Mouse (Mus musculus): ENCODE results near the gene Dpf3. TPM values are rescaled to one million over a fixed set of nuclear protein-coding genes. Genes with fewer than 3 reads are reported as not detected.

Dpf3 gene
- total RNA-seq, 2 experiments from 2014 or later: 15.9 to 20.0 TPM

GRCm38 (mm10) chr12:83424720-83425444, 62.6 kb downstream of the Dpf3 start:
- intact Hi-C loops (cut with DNase I): no loop called here
- DNase-seq: no peak

- intact Hi-C loops (cut with DNase I): no loop called here
- DNase-seq: no peak
These were observed 63.3 kb downstream of the Dpf3 start for GRCm38 (mm10) chr12:83424086-83424719.

- DNase-seq: no peak
- intact Hi-C loops (cut with DNase I): no loop called here
These were observed 67.2 kb downstream of the Dpf3 start for GRCm38 (mm10) chr12:83420346-83420745.

GRCm38 (mm10) chr12:83415207-83415606, 72.3 kb downstream of the Dpf3 start:
- DNase-seq: no peak
- intact Hi-C loops (cut with DNase I): no loop called here

GRCm38 (mm10) chr12:83413684-83414083, 73.8 kb downstream of the Dpf3 start:
- intact Hi-C loops (cut with DNase I): loop anchor here (2.0 kb wide), 1 partner anchor 73 kb away; the partner anchor contains the start of gene Dpf3
- no peak for DNase-seq

GRCm38 (mm10) chr12:83411721-83412521, 75.6 kb downstream of the Dpf3 start:
- intact Hi-C loops (cut with DNase I): loop anchor here (2.0 kb wide), 1 partner anchor 75 kb away; the partner anchor contains the start of gene Dpf3

GRCm38 (mm10) chr12:83411032-83411431, 76.5 kb downstream of the Dpf3 start:
- intact Hi-C loops (cut with DNase I): no loop called here
- no peak for DNase-seq

More at GRCm38 (mm10) chr12:83411721-83412521, 75.6 kb downstream of the Dpf3 start:
- peak; percentile 34 to 58 for DNase-seq

GRCm38 (mm10) chr12:83405374-83406125, 82.0 kb downstream of the Dpf3 start:
- intact Hi-C loops (cut with DNase I): no loop called here
- DNase-seq: no peak

GRCm38 (mm10) chr12:83402270-83402669, 85.2 kb downstream of the Dpf3 start:
- intact Hi-C loops (cut with DNase I): no loop called here
- no peak for DNase-seq

- intact Hi-C loops (cut with DNase I): no loop called here
- DNase-seq: no peak
These were observed 95.5 kb downstream of the Dpf3 start for GRCm38 (mm10) chr12:83392011-83392410.

- intact Hi-C loops (cut with DNase I): no loop called here
- no peak for DNase-seq
These were observed 100.0 kb downstream of the Dpf3 start for GRCm38 (mm10) chr12:83387554-83387953.

GRCm38 (mm10) chr12:83381072-83381471, 106.4 kb downstream of the Dpf3 start:
- no peak for DNase-seq
- intact Hi-C loops (cut with DNase I): no loop called here

- intact Hi-C loops (cut with DNase I): no loop called here
- DNase-seq: no peak
These were observed 107.5 kb downstream of the Dpf3 start for GRCm38 (mm10) chr12:83380016-83380415.

GRCm38 (mm10) chr12:83375015-83375831, 112.3 kb downstream of the Dpf3 start:
- intact Hi-C loops (cut with DNase I): no loop called here
- DNase-seq: no peak

GRCm38 (mm10) chr12:83373081-83373480, 114.4 kb downstream of the Dpf3 start:
- intact Hi-C loops (cut with DNase I): no loop called here

GRCm38 (mm10) chr12:83372290-83372689, 115.2 kb downstream of the Dpf3 start:
- intact Hi-C loops (cut with DNase I): no loop called here
- no peak for DNase-seq

More at GRCm38 (mm10) chr12:83373081-83373480, 114.4 kb downstream of the Dpf3 start:
- DNase-seq: no peak

GRCm38 (mm10) chr12:83370221-83370620, 117.3 kb downstream of the Dpf3 start:
- DNase-seq: no peak
- intact Hi-C loops (cut with DNase I): no loop called here

GRCm38 (mm10) chr12:83369416-83369815, 118.1 kb downstream of the Dpf3 start:
- intact Hi-C loops (cut with DNase I): no loop called here
- no peak for DNase-seq

- intact Hi-C loops (cut with DNase I): no loop called here
- DNase-seq: no peak
These were observed 120.0 kb downstream of the Dpf3 start for GRCm38 (mm10) chr12:83367486-83367885.
